Mouse (Mus musculus) forebrain, embryonic 12.5 days (tissue): ENCODE results near the gene Clic6. TPM values are rescaled to one million over a fixed set of nuclear protein-coding genes. Genes with fewer than 3 reads are reported as not detected.

Experiments used
- ATAC-seq: fragments of 200-750 bp; cut with Nextera tagmentation; 2 replicates; pipeline ENCODE4 v1.8.0; 2017; ENCODE audit warnings: moderate TSS enrichment; ENCODE audit not compliant: low FRiP score
- H3K27ac ChIP-seq: fragments of 300-500 bp; sonication (generic); 2 replicates; pipeline ENCODE4 v1.5.1; 2016; ENCODE audit warnings: mild to moderate bottlenecking
- H3K27me3 ChIP-seq: fragments of 300-500 bp; sonication (generic); 2 replicates; pipeline ENCODE4 v1.6.1; 2016; ENCODE audit warnings: mild to moderate bottlenecking
- H3K36me3 ChIP-seq: fragments of 300-500 bp; sonication (generic); replicated peaks from 2 replicates; pipeline ENCODE4 v1.6.1; 2016; ENCODE audit warnings: mild to moderate bottlenecking
- H3K4me1 ChIP-seq: fragments of 300-500 bp; sonication (generic); 2 replicates; pipeline ENCODE4 v1.6.1; 2016
- H3K4me2 ChIP-seq: fragments of 300-500 bp; sonication (generic); 2 replicates; pipeline ENCODE4 v1.6.1; 2016; ENCODE audit warnings: mild to moderate bottlenecking, moderate library complexity
- H3K4me3 ChIP-seq: fragments of 300-500 bp; sonication (generic); replicated peaks from 2 replicates; pipeline ENCODE4 v1.5.1; 2016; ENCODE audit warnings: mild to moderate bottlenecking
- H3K9ac ChIP-seq: fragments of 300-500 bp; sonication (generic); 2 replicates; pipeline ENCODE4 v1.6.1; 2016; ENCODE audit warnings: mild to moderate bottlenecking
- H3K9me3 ChIP-seq: fragments of 300-500 bp; sonication (generic); 2 replicates; pipeline ENCODE4 v1.6.1; 2016
- WGBS: fragments of 180-500 bp; shearing (Covaris S2); methylation state at CpG from one replicate; pipeline ENCODE4 v1.1.7; 2016; 5-methylcytosine and 5-hydroxymethylcytosine counted together
- polyA plus RNA-seq: library from polyadenylated mRNA; unstranded; fragments of >200 nt; fragmentation: Nextera tagmentation; extraction: Ambion mirVana; gene quantifications from 2 replicates; pipeline ENCODE4 v1.2.1, GENCODE M21; 2016

The Clic6 gene
- polyA plus RNA-seq, 1 experiment from 2014 or later = 8.0 TPM

DNA sequence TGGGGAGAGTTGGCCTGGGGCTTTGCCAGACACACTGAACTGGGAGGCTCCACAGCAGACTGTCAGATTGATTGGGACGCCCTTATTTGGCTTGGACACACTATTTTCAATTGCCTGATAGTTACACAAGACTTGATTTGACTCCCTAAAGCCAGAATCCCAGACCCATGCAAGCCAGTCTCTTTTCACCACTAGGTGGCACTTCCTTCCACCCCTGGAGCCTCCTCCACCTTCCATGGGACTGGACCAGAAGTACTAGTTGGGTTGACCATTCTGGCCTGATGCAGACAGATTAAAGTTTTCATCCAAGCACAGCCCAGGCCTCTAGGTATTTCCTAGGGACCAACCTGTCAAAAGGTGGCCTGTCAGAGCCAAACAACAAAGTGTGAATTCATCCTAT lies 58.7 kb downstream of the Clic6 start:
- Histone ChIP-seq H3K27me3 (no peaks in the 10 kb centered on the region), H3K27ac (no peak overlapping the region), H3K4me1 (no peaks in the 10 kb centered on the region), H3K36me3 (no peaks in the 10 kb centered on the region), H3K9ac (no peak overlapping the region), H3K4me3 (no peak overlapping the region), H3K4me2 (no peak overlapping the region), H3K9me3 (no peaks in the 10 kb centered on the region)
- 75% methylated on average over 1 of the region's 1 CpGs for WGBS
- no peak for ATAC-seq

DNA sequence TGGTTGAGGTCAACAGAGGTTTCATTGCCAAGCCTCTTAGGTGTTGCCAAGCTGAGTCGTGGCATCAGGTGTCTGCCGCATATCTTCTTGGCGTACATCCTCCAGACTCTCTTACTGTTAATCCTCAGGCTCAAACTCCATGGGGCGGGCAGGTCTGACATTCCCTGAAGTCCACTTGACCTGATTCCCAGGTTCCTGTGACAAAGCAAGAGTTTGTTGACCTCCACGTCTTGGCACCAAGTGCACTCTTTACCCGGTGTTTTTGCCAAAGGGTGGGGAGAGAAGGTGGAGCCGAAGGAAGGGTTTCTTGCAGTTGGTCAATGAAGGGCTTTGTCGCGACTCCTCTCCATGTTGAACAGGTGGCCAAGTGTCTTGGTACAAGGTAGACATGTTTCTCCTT lies 63.1 kb downstream of the Clic6 start:
- no peak overlapping the region for H3K4me2 ChIP-seq
- no peaks in the 10 kb centered on the region; the same call in 1 of the 2 replicates for H3K4me1 ChIP-seq
- 93% methylated on average over 9 of the region's 9 CpGs for WGBS
- H3K9ac ChIP-seq = no peak overlapping the region
- no peaks in the 10 kb centered on the region for H3K36me3 ChIP-seq
- no peak overlapping the region for H3K27ac ChIP-seq
- no peaks in the 10 kb centered on the region for H3K27me3 ChIP-seq
- ATAC-seq = no peak
- H3K4me3 ChIP-seq = no peak overlapping the region
- no peaks in the 10 kb centered on the region for H3K9me3 ChIP-seq

DNA sequence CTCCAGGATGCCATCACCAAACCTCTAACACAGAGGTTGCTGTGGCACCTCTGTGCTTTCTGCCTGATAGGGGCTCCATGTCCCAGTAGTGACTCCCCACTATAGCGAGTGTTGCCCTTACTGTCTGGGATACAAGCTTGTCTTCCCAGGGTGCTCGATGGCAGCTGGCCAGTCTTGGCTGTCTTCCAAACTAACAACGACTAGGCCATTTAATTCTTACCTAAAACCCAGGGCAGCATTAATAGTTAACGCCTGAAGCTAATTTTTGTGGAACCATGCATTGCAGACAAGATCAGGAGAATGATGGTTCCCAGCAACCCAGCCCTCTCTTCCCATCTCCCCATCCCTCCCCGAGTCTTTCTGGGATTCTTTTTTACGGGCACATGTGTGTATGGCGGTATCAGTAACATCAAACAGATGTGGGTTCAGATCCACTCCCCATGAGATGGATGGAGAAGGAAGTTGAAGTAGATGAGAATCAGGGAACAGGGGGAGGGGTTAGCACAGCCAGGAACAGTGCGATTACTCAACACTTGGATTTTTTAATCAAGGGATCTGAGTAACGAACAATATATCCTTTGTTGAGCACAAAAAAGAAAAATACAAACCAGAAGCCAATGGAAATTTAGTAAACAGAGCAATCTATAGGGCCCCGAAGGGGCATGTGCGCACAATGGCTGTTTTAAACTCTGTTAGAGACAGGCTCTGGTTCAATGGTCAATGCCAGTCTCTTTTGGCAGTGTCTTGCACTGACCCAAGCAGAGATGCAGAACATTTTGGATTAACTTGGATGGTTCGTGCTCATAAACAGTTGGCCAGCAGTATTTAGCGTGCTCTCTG lies 66.0 kb downstream of the Clic6 start:
- H3K4me3 ChIP-seq = no peak overlapping the region
- H3K4me1 ChIP-seq = no peaks in the 10 kb centered on the region; the same call in 1 of the 2 replicates
- H3K27me3 ChIP-seq = no peaks in the 10 kb centered on the region
- no peaks in the 10 kb centered on the region for H3K36me3 ChIP-seq
- no peak overlapping the region for H3K27ac ChIP-seq
- no peak for ATAC-seq
- no peak overlapping the region for H3K4me2 ChIP-seq
- H3K9ac ChIP-seq = no peak overlapping the region
- 82% methylated on average over 13 of the region's 13 CpGs for WGBS
- H3K9me3 ChIP-seq = no peaks in the 10 kb centered on the region

DNA sequence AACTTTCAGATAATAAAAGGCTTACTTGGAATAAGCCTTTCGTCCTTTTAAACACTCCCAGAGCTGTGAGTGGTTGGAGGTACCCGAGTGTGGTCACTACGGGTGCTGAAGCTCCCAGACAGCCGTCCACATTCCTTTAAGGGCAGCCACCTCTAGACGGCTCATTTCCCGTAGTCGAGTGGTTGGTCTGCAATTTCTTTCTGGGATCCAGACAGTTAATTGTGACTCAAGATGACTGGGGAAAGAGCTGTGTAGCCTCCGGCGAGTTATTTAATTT lies 66.5 kb downstream of the Clic6 start:
- no peak overlapping the region for H3K4me2 ChIP-seq
- H3K4me1 ChIP-seq = no peaks in the 10 kb centered on the region; the same call in 1 of the 2 replicates
- no peak overlapping the region for H3K27ac ChIP-seq
- no peaks in the 10 kb centered on the region for H3K36me3 ChIP-seq
- no peaks in the 10 kb centered on the region for H3K9me3 ChIP-seq
- no peak overlapping the region for H3K9ac ChIP-seq
- WGBS = 88% methylated on average over 9 of the region's 9 CpGs
- ATAC-seq = no peak
- H3K27me3 ChIP-seq = no peaks in the 10 kb centered on the region
- H3K4me3 ChIP-seq = no peak overlapping the region

DNA sequence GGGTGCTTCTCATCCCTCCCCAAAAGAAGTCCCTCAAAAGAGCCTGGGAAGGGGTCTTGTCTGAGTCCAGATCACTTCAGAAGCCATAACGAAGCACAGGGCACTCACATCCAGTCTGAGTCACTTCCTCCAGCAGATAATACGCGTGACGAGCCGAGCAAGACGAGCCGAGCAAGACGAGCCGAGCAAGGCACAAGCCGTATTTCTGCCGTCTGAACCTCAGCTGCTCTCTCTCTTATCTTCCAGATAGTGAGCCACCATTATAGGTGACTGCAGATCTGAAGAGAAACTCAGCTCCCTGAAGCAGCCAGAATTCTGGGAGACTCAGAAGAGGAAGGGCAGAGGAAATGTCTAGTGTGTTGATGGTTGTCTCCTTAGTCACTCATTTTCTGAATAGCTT lies 67.3 kb downstream of the Clic6 start:
- no peaks in the 10 kb centered on the region for H3K27me3 ChIP-seq
- H3K36me3 ChIP-seq = no peaks in the 10 kb centered on the region
- H3K9ac ChIP-seq = no peak overlapping the region
- no peak for ATAC-seq
- no peaks in the 10 kb centered on the region; the same call in 1 of the 2 replicates for H3K4me1 ChIP-seq
- WGBS = 82% methylated on average over 11 of the region's 11 CpGs
- H3K4me2 ChIP-seq = no peak overlapping the region
- no peak overlapping the region for H3K4me3 ChIP-seq
- no peaks in the 10 kb centered on the region for H3K9me3 ChIP-seq
- no peak overlapping the region for H3K27ac ChIP-seq

DNA sequence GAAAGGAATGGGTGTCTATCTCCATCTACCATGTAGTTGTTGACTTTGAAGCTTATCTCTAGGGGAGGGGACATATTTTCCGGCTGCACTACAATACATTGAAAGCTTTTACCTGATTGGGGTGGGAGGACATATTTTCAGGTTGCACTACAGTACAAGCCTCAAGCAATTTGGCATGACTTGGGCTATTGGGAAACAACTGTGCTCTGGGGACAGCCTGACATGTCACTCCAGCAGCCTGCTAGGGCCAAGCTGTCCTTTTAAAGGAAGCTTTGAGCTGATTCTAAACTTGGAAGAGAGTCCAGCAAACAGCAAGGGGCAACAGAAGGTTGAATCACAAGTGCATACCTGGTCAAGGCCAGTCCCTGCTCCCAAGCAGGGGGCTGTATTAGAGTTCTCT lies 69.5 kb downstream of the Clic6 start:
- H3K4me1 ChIP-seq = no peaks in the 10 kb centered on the region; the same call in 1 of the 2 replicates
- no peak overlapping the region for H3K4me2 ChIP-seq
- H3K9me3 ChIP-seq = no peaks in the 10 kb centered on the region
- WGBS = 81% methylated on average over 1 of the region's 1 CpGs
- H3K4me3 ChIP-seq = no peak overlapping the region
- H3K27ac ChIP-seq = no peak overlapping the region
- no peak overlapping the region for H3K9ac ChIP-seq
- H3K36me3 ChIP-seq = no peaks in the 10 kb centered on the region
- no peaks in the 10 kb centered on the region for H3K27me3 ChIP-seq
- ATAC-seq = no peak

DNA sequence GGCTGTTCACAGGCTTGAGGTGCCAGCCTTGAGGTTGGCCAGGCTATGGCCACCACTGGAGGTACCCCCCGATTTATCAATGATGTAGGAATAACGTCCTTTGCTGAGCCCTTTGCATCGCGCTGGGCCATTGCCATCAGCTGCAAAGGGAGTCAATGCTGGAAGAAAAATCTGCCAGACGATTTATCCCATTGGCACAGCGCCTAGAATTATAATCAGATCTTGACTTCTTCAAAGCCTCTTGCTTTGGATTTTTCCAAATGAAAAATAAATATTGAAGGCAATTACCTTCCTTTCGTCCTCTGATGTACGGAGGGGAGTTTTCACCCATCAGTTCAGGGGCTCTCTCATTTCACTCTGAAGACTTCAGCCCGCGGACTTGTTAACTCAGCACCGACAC lies 79.8 kb downstream of the Clic6 start:
- no peak for ATAC-seq
- Histone ChIP-seq H3K9ac (no peak overlapping the region), H3K9me3 (no peaks in the 10 kb centered on the region), H3K4me1 (peaks cover 5% of the 10 kb centered on the region; the same call in 1 of the 2 replicates), H3K36me3 (no peaks in the 10 kb centered on the region), H3K4me2 (no peak overlapping the region), H3K4me3 (no peak overlapping the region), H3K27ac (no peak overlapping the region), H3K27me3 (peaks cover 27% of the 10 kb centered on the region)
- WGBS = 75% methylated on average over 11 of the region's 11 CpGs

DNA sequence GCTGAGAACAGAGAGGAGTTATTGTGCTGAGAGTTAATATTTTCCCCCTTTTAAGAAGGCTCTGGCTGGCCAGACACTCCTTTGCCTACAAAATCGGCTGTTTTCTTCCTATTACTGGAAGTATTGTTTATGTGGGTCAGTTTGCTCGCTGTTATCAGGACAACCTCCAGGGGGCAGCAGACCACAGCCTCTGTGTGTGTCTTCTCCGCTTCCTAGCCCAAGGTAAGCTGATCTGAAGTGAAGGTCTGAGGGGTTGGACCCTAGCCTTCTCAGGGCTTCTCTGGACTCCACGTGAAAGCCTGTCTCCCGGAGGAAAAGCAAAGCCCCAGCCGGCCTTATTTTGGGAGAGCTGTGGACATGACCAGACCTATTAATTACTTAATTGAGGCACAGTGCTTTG lies 80.2 kb downstream of the Clic6 start:
- 3% methylated on average over 6 of the region's 6 CpGs for WGBS
- H3K4me1 ChIP-seq = peaks cover 5% of the 10 kb centered on the region; the same call in 1 of the 2 replicates
- no peak overlapping the region for H3K9ac ChIP-seq
- no peaks in the 10 kb centered on the region for H3K9me3 ChIP-seq
- ATAC-seq = 0 out of 2 replicates have a peak, but pooled peaks have one; percentile 49
- H3K4me2 ChIP-seq = no peak overlapping the region
- H3K27ac ChIP-seq = no peak overlapping the region
- no peaks in the 10 kb centered on the region for H3K36me3 ChIP-seq
- peaks cover 27% of the 10 kb centered on the region for H3K27me3 ChIP-seq
- no peak overlapping the region for H3K4me3 ChIP-seq

DNA sequence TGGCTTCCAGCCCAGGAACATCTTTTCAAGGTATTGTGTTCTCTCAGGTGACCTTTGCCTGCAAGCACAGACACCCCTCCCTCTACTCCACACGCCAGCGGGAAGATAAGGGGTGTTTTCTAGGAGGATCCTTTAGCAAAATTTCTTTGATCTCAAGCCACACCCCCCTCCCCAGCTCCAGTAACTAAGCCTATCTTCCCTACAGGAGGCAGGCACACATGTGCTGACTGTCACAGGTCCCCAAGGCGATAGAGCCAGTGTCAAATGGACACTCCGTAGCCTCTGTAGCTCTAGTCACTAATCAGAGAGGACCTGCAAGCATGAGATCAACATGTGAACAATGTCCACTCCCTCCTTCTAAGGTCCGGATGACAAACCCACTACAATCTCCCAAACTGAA lies 80.6 kb downstream of the Clic6 start:
- no peak overlapping the region for H3K9ac ChIP-seq
- 38% methylated on average over 5 of the region's 5 CpGs for WGBS
- no peak overlapping the region for H3K4me3 ChIP-seq
- H3K27me3 ChIP-seq = peaks cover 27% of the 10 kb centered on the region
- no peak overlapping the region for H3K4me2 ChIP-seq
- ATAC-seq = no peak
- H3K36me3 ChIP-seq = no peaks in the 10 kb centered on the region
- H3K27ac ChIP-seq = no peak overlapping the region
- H3K4me1 ChIP-seq = peaks cover 5% of the 10 kb centered on the region; the same call in 1 of the 2 replicates
- no peaks in the 10 kb centered on the region for H3K9me3 ChIP-seq

DNA sequence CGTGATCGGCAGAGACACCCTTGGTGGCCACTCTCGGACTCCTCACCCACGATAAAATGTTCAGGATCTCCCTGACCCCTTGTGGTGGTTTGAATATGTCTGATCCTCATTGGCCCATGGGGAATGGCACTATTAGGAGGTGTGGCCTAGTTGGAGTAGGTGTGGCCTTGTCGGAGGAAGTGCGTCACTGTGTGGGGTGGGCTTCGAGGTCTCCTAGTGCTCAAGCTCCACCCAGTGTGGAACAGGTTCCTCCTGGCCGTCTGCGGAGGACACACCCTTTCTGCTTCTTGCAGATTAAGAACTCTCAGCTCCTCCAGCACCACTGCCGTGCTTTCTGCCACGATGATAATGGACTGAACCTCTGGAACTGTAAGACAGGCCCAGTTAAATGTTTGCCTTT lies 85.7 kb downstream of the Clic6 start:
- Histone ChIP-seq H3K4me3 (no peak overlapping the region), H3K9me3 (no peaks in the 10 kb centered on the region), H3K27me3 (peaks cover 8% of the 10 kb centered on the region), H3K4me2 (no peak overlapping the region), H3K27ac (no peak overlapping the region), H3K9ac (no peak overlapping the region), H3K4me1 (no peaks in the 10 kb centered on the region), H3K36me3 (no peaks in the 10 kb centered on the region)
- no peak for ATAC-seq
- WGBS = 93% methylated on average over 11 of the region's 11 CpGs

DNA sequence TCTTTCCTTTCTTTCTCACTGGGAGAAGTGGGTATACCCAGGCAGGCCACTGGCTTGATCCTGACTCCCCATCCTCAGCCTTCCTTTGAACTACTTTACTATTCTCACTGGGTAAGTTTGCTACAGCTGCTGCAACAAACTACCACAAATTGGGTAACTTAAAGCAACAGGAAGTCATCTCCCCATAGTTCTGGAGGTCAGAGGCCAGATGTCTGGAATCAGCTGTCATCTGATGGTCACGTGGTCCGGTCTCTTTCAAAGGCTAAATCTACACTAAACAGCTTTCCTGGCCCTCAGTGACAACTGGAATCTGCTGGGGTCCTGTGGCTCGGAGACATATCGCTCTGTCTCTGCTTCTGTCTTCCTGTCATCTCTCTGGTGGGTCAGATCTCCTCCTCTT lies 87.7 kb downstream of the Clic6 start:
- no peak overlapping the region for H3K4me2 ChIP-seq
- no peaks in the 10 kb centered on the region for H3K36me3 ChIP-seq
- no peaks in the 10 kb centered on the region for H3K9me3 ChIP-seq
- H3K9ac ChIP-seq = no peak overlapping the region
- H3K4me1 ChIP-seq = no peaks in the 10 kb centered on the region
- WGBS = 81% methylated on average over 4 of the region's 4 CpGs
- no peak for ATAC-seq
- no peak overlapping the region for H3K27ac ChIP-seq
- H3K27me3 ChIP-seq = no peaks in the 10 kb centered on the region
- H3K4me3 ChIP-seq = no peak overlapping the region

DNA sequence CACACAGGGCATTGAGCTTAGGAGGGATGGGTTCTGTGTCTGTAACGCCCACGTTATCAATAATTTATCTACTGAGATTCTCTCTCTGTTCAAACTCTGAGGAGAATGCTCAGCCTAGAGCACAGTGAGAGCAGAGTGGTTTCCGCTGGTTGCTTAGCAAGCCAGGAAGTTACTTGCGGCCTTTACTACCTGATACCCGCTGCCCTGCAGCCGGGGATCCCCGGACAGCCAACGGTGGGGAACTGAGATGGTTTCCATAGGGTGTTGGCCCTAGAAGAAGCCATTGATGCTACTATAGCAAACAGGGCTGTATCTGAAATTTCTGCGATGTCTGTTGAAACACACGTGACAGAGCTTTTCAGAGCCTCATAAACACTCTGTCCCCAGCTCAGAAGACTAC lies 90.3 kb downstream of the Clic6 start:
- ATAC-seq = no peak
- Histone ChIP-seq H3K9ac (no peak overlapping the region), H3K27ac (no peak overlapping the region), H3K36me3 (no peaks in the 10 kb centered on the region), H3K9me3 (no peaks in the 10 kb centered on the region), H3K4me3 (no peak overlapping the region), H3K4me1 (no peaks in the 10 kb centered on the region), H3K27me3 (peaks cover 3% of the 10 kb centered on the region; the same call in 1 of the 2 replicates), H3K4me2 (no peak overlapping the region)
- 88% methylated on average over 10 of the region's 10 CpGs for WGBS

DNA sequence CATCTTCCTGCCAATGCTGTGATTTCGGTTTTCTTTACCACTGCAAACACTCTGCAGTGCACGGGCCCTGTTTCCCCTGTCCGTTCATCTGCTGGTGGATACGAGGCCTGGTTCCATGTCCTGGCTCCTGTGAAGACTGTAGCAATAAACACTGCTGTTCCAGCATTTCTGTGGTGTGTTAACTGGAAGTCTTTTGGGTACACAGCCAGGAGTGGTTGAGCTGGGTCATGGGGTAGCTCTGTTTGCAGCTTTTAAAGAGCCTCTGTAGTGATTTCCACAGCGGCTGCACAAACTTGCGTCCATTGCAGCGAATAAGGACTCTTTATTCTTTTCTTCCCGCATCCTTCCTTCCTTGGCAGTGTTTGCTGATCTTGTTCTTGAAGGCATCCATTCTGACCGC lies 91.8 kb downstream of the Clic6 start:
- no peak for ATAC-seq
- H3K27ac ChIP-seq = no peak overlapping the region
- 89% methylated on average over 9 of the region's 9 CpGs for WGBS

More for the DNA sequence above, 91.8 kb downstream of the Clic6 start:
- H3K4me1 ChIP-seq = no peaks in the 10 kb centered on the region
- no peak overlapping the region for H3K4me2 ChIP-seq
- no peak overlapping the region for H3K9ac ChIP-seq
- peaks cover 4% of the 10 kb centered on the region; the same call in 1 of the 2 replicates for H3K27me3 ChIP-seq
- no peak overlapping the region for H3K4me3 ChIP-seq
- H3K36me3 ChIP-seq = no peaks in the 10 kb centered on the region
- no peaks in the 10 kb centered on the region for H3K9me3 ChIP-seq
